Mouse (Mus musculus) thymus, adult 2 months (tissue): ENCODE data around the gene Brd3.

Experiments used
- CTCF ChIP-seq: fragments of 200-500 bp; IDR thresholded peaks from 2 replicates; pipeline ENCODE4 v1.5.1; 2012; ENCODE audit warnings: mild to moderate bottlenecking, control low read depth, low read length, moderate library complexity, borderline replicate concordance; ENCODE audit not compliant: control insufficient read depth, poor library complexity, insufficient read depth; ENCODE audit errors: extremely low read depth
- POLR2A ChIP-seq: fragments of 200-500 bp; IDR thresholded peaks from 2 replicates; pipeline ENCODE4 v1.6.1; 2012; ENCODE audit warnings: mild to moderate bottlenecking, low read length, control low read depth, moderate library complexity; ENCODE audit not compliant: control insufficient read depth, poor library complexity, insufficient read depth; ENCODE audit errors: extremely low read depth

- TF ChIP-seq CTCF (no peak), POLR2A (no peak)
Measured at GRCm38 (mm10) chr2:27505539-27505938, 1.9 kb downstream of the Brd3 start.
